Mouse (Mus musculus) brain, embryonic 14.5 days (tissue): Measurements from ENCODE around the gene Sesn2. TPM values are rescaled to one million over a fixed set of nuclear protein-coding genes. Genes with fewer than 3 reads are reported as not detected.

Experiments used
- DNase-seq: peaks from one replicate; pipeline ENCODE4 v3.0.0-alpha.2; 2011; ENCODE audit warnings: low read depth
- CTCF ChIP-seq: fragments of 200-500 bp; IDR thresholded peaks from 2 replicates; pipeline ENCODE4 v1.5.1; 2012; ENCODE audit warnings: inconsistent platforms, mild to moderate bottlenecking, moderate library complexity, borderline replicate concordance; ENCODE audit not compliant: insufficient read depth, insufficient read length; ENCODE audit errors: extremely low read depth
- POLR2A ChIP-seq: fragments of 200-500 bp; IDR thresholded peaks from 2 replicates; pipeline ENCODE4 v1.6.1; 2012; ENCODE audit warnings: mild to moderate bottlenecking, inconsistent platforms, borderline replicate concordance; ENCODE audit not compliant: poor library complexity, insufficient read depth, insufficient read length, severe bottlenecking; ENCODE audit errors: extremely low read depth
- polyA plus RNA-seq: library from polyadenylated mRNA; depleted of rRNA; stranded (reverse); fragments of >200 nt; gene quantifications from 2 replicates; pipeline ENCODE4 v1.2.3, GENCODE M21; 2012

The Sesn2 gene
- polyA plus RNA-seq, 1 experiment, result 6.1 TPM

DNA sequence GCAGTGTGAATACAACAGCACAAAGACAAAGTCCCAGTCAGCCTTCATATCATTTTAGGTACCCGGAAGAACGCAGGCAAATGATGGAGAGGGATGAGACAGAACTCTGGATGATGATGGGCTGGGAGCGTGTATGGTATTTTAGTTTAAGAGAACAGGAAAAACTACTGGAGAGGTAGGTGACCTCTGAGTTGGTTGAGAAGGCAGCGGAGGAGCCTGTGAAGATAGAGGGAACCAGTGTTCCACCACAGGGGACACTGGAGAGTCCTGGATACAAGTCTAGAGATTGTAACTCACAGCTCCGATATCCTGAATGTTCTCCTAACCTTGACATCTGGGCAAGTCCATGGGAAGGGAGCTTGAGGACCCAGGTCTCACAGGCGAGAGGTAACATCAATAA lies 4.1 kb downstream of the Sesn2 start:
- no peak for DNase-seq
- TF ChIP-seq CTCF (no peak), POLR2A (no peak)

DNA sequence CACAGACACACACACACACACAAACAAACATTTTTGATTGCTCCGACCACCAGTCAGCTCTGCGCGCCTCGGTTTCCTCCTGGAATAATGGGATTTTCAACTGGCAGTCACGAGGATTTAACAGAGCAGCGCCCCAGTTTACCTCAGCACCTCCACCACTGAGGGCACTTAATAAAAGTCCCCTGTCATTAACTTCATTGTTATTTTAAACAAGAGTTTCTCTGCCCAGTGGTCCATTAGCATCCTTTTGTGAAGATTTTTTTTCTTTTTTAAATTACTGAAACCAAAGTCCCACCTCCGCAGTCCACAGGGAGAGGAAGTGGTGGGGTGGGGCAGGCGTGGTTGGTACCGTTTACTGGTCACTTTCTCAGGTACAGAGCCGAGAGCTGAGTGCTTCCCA lies 4.5 kb downstream of the Sesn2 start:
- TF ChIP-seq CTCF, result no peak
- TF ChIP-seq POLR2A, result no peak
- no peak for DNase-seq

DNA sequence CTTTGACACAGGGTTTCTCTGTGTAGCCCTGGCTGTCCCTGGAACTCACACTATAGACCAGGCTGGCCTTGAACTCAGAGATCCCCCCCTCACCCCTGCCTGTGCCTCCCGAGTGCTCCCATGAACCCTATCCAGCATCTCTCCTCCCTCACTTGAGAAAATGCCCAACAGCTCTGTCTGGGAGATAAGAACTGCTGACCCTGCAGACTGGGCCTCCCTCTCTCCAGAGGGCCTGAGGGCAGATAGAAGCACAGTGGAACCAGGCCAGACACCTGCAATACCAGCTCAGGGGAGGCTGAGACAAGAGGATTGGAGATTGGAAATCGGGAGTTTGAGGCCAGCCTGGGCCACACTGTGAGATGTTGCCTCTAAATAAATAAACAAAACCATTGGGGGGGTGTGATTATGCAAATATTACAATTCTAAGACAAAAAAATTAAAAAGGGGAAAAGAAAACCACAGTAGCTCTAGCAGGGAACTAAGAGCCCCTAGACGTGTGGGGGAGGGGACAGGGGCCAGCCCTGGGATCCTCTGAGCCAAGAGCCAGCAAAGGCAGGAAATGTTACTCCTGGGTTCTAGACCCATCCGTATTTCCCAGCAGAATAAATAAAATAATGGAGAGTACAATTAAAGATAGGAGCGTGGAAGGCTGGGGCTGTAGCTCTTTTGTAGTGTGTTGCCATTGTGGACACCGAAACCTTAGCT lies 5.1 kb downstream of the Sesn2 start:
- no peak for DNase-seq
- TF ChIP-seq CTCF (no peak), POLR2A (no peak)

DNA sequence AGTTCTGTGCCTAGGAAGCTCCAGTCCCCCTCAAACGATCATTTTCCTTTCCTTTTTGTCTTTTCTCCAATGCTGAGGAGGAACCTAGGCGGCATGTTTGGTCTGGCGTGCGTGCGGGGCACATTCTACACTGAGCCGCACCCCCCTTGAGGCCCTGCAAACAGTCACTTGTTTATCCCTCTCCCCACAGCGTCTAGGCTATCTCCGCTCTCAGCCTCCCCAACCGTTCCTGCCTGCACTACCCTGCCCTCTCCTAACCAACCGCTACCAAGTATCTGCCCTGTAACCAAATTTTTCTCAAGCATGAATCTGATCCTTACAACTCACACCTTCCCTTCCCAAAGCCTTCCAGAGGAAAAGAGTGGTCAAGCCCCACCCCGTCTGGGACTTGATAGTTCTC lies 7.0 kb downstream of the Sesn2 start:
- TF ChIP-seq CTCF (no peak), POLR2A (no peak)
- DNase-seq, result no peak

DNA sequence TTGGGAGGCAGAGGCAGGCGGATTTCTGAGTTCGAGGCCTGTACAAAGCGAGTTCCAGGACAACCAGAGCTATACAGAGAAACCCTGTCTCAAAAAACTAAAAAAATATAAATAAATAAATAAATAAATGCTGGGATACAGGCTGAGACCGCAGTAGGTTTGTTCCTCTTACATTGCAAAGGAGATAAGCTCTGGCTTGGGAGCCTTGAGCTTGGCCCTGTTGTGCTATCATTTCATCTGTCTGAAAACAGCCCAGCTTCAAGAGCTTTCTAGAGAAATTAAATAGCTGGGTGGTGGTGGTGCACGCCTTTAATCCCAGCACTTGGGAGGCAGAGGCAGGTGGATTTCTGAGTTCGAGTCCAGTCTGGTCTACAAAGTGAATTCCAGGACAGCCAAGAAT lies 8.7 kb downstream of the Sesn2 start:
- DNase-seq, result no peak
- TF ChIP-seq CTCF (no peak), POLR2A (no peak)

DNA sequence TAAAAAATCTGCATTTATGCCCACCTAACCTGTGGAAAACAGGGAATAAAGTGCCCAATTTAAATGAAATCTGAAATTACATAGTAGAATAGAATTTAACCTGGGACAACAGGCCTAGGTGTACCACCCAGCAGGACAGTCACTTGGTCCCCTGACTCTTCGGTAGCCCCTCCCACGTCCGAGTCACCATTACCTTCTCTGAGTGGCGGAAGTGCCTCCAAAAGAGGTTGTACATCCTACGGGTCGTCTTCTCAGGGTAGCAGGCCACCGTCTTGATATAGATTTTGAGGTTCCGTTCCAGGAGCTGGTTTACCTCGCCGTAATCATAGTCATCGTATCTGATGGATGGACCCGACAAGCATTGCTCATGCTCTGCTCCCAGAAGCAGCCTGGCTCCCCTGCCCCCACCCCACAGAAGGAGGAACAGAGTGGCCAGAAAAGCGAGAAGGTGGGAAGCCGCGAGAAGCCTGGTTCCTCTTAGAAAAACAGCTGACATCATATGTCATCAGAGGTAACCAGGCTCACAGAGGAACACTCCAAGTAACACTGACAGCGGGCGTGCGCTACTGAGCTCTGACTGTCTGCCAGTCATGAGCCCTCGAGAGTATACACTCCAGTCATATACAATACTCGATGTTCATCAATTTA lies 15.9 kb downstream of the Sesn2 start:
- TF ChIP-seq POLR2A (no peak), CTCF (no peak)
- DNase-seq, result no peak

DNA sequence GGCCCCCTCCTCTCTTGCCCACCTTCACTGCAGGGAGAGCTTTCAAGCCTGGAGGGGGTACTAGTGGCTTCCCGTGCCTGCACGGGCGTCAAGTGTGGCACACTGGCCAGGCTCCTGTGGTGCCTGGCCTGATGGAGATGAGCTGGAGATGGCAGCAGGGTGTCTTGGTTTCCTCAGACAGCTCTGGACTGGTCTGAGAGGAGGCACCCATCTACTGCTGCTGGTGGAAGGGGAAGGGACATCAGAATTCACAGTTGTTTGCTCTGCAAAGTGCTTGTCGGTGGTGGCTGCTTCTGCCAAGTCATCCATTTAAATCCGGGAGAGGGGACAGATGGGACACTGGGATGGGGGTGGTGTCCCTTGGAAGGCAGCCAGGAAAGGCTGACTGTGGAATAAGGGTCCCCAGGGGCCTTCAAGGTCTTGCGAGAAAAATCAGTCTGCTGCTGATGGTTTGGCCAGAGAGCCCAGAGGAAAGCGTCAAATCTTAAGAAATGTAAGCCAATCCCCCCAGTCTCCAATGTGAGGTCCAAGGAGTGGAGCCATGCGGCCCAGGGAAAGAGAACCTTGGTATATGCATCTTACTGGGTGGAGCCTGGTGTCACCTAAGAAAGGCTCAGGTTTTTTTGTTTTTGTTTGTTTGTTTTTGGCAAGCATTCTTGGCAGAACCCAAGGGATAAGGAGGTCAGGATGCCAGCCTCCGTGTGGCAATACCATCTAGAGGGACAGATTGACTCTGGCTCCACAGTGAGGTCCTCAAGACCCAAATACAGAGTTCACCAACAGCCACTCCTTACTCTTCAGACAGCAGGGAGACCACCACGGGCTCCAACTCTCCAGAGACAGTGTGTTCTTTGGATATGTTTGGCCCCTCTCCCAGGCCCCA lies 17.9 kb downstream of the Sesn2 start:
- TF ChIP-seq POLR2A (no peak), CTCF (no peak)
- DNase-seq, result peak; percentile 69

DNA sequence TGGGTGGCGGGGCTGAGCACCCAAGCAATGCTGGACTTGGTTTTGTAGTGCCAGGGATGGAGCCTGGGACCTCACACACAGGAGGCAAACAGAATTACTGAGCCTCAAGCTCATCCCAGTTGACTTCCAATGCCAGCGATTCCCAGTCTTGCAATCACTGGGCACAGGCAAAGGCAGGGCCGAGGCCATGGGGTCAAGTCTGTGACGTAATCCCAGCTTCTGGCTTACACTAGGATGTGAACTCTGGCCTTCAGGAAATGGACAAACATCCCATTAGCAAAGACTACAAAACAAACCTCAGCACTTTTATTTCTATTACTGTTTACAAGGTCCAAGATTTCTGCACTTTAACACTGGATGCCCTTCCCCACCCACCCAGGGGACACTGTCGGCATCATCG lies 18.6 kb downstream of the Sesn2 start:
- TF ChIP-seq CTCF (no peak), POLR2A (no peak)
- DNase-seq, result no peak

DNA sequence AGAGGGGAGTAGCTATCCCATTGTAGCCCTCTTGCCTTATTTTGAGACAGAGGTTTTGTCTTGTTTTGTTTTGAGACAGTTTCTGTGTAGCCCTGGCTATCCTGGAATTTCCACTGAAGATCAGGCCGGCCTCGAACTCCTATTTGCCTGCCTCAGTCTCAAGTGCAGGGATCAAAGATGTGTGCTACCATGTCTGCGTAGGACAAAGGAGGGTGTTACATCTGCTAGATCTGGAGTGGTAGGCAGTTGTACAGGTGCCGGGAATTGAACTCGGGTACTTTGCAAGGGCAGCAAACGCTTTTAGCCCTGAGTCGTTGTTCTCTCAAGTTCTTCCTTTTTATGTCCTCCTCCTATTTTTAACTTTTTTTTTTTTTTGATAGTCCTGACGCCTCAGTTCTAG lies 19.2 kb downstream of the Sesn2 start:
- DNase-seq, result no peak
- no peak for TF ChIP-seq POLR2A
- no peak for TF ChIP-seq CTCF

DNA sequence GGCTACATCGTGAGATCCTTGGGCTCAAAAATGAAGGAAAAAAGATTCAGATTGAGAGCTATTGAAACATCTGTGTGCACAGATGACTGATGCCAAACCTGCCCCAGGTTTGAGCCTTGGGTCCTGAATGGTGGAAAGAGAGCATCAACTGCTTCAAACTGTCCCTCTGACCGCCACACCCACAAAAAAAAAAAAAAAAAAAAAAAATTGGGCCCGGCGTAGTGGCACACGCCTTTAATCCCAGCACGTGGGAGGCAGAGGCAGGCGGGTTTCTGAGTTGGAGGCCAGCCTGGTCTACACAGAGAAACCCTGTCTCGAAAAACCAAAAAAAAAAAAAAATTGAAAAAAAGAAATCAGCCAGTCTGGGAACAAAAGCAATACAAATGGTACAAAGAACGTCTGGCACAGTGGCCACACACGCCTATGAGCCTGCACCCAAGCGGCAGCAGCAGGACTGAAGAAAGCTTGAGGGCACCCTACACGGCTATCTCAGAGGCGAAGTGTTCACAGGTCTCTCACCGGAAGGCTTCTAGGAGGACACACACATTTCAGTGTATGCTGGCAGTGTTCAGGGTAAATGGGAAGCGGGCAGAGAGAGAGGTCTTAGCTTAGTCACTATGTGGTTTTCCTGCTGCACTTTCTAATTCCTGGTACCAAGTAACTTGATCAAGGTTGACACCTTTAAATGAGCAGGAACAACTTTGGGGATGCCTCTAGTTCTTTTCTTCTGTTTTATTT lies 19.9 kb downstream of the Sesn2 start:
- no peak for DNase-seq
- TF ChIP-seq CTCF (no peak), POLR2A (no peak)

DNA sequence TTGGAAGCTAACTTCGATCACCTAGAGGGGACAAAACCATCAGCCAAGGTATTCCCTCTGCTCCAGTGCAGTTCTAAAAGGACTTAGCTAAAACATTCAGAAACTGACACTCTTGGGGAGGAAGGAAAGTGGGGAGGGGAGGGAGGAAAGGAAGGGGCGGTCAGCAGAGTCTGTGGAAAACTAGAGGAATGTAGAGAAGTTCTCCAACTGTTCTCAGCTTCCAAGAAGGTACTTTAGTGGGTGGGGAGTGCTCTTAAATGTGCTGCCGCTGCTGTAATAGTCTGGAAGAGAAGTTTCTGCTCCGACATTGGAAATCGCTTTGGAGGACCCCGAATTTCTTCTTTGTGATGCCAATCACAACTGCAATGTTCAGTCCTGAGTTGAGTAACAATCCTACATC lies 21.3 kb downstream of the Sesn2 start:
- TF ChIP-seq CTCF, result no peak
- no peak for TF ChIP-seq POLR2A

DNA sequence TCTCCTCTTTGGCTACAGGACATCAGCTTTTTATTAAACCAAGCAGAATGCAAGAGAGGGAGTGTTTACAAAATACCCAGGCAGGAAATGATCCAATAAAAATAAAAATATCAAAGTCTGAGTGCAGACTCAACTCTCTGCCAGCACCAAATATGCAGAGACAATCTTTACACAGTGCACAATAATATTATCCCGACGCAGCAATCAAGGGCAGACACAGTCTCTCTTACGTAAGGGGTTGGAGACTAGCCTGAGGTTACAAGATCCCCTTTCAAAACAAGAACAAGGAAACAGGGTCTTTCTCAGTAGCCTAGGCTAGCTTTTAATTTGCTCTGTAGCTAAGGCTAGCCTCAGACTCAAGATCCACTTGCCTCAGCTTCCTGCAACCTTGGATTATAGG lies 21.8 kb downstream of the Sesn2 start:
- TF ChIP-seq CTCF (no peak), POLR2A (no peak)
- DNase-seq, result no peak

More for the DNA sequence above, 21.3 kb downstream of the Sesn2 start:
- no peak for DNase-seq
